Mouse (Mus musculus) ES-Bruce4 (cell line): ENCODE measurements at regions not wholly inside any gene's neighbourhood (a gene's known extent, or its start where the extent isn't known, plus 50 kb on each side); places are given as distances from the start of the nearest gene placed in this dataset.

Experiments used
- CTCF ChIP-seq: IDR thresholded peaks from one replicate; pipeline ENCODE4 v1.8.1; 2011; ENCODE audit warnings: low read depth, low read length
- POLR2A ChIP-seq: IDR thresholded peaks from one replicate; pipeline ENCODE4 v1.8.1; 2011; ENCODE audit warnings: low read length; ENCODE audit not compliant: insufficient read depth

DNA sequence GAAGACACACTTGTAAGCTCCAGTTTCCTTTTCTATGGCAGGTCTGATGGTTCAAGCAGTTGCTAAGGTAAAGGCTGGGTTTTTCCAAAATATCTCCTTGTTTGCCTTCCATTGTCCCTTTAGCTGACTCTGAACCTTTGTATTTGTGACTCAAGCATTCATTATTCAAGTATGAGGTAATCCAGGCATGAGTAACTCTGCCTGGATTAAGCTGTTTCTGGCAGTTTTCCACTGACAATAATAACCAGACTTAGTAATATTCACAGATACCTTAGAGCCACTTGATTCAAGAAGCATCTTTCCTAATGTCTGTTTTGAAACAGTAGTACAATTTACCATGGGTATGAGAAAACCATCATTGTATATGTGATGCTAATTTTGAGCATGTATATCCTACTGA is 805.6 kb downstream of the Trib2 start:
- TF ChIP-seq CTCF (no peak), POLR2A (no peak)
